Mouse (Mus musculus): ENCODE data around the gene Irs3.

Gene Irs3

GRCm38 (mm10) chr5:137645652-137646091 lies at the start of gene Irs3:
Gene Irs3, minus strand, starts transcription at chr5:137645714.
- DNase-seq (ENCODE audit: low spot score in 2 of 2) = peak in 1 of 2 experiments; percentile 65

- DNase-seq (ENCODE audit: low spot score in 2 of 2) = no peak
Measured at GRCm38 (mm10) chr5:137694796-137695195, 49.3 kb upstream of the Irs3 start.

GRCm38 (mm10) chr5:137691881-137692280 lies 46.4 kb upstream of the Irs3 start:
- DNase-seq (ENCODE audit: low spot score in 2 of 2) = no peak

- no peak for DNase-seq (ENCODE audit: low spot score in 2 of 2)
Measured at GRCm38 (mm10) chr5:137690531-137690930, 45.0 kb upstream of the Irs3 start.

- DNase-seq (ENCODE audit: low spot score in 2 of 2) = no peak
Measured at GRCm38 (mm10) chr5:137689974-137690373, 44.5 kb upstream of the Irs3 start.

GRCm38 (mm10) chr5:137686127-137686790 lies 40.7 kb upstream of the Irs3 start:
- DNase-seq (ENCODE audit: low spot score in 2 of 2) = peak; percentile 66 to 83

GRCm38 (mm10) chr5:137685653-137686052 lies 40.1 kb upstream of the Irs3 start:
- DNase-seq (ENCODE audit: low spot score in 2 of 2) = peak; percentile 36 to 47

GRCm38 (mm10) chr5:137684294-137685123 lies 39.0 kb upstream of the Irs3 start, which contains the start of gene Agfg2:
Gene Agfg2, minus strand, starts transcription at chr5:137684726.
- DNase-seq (ENCODE audit: low spot score in 2 of 2) = peak; percentile 92 to 99

GRCm38 (mm10) chr5:137683388-137684293 lies 38.1 kb upstream of the Irs3 start:
- DNase-seq (ENCODE audit: low spot score in 2 of 2) = peak; percentile 45 to 52

GRCm38 (mm10) chr5:137682526-137682925 lies 37.0 kb upstream of the Irs3 start:
- DNase-seq (ENCODE audit: low spot score in 2 of 2) = no peak

GRCm38 (mm10) chr5:137679726-137680125 lies 34.2 kb upstream of the Irs3 start:
- DNase-seq (ENCODE audit: low spot score in 2 of 2) = no peak

GRCm38 (mm10) chr5:137678736-137679135 lies 33.2 kb upstream of the Irs3 start:
- no peak for DNase-seq (ENCODE audit: low spot score in 2 of 2)

GRCm38 (mm10) chr5:137677859-137678258 lies 32.3 kb upstream of the Irs3 start:
- no peak for DNase-seq (ENCODE audit: low spot score in 2 of 2)

- no peak for DNase-seq (ENCODE audit: low spot score in 2 of 2)
Measured at GRCm38 (mm10) chr5:137674786-137675185, 29.3 kb upstream of the Irs3 start.

- no peak for DNase-seq (ENCODE audit: low spot score in 2 of 2)
Measured at GRCm38 (mm10) chr5:137673015-137673414, 27.5 kb upstream of the Irs3 start.

GRCm38 (mm10) chr5:137672361-137672760 lies 26.8 kb upstream of the Irs3 start:
- DNase-seq (ENCODE audit: low spot score in 2 of 2) = no peak

GRCm38 (mm10) chr5:137671443-137672240 lies 26.1 kb upstream of the Irs3 start:
- no peak for DNase-seq (ENCODE audit: low spot score in 2 of 2)

GRCm38 (mm10) chr5:137670240-137670639 lies 24.7 kb upstream of the Irs3 start:
- peak in 1 of 2 experiments; percentile 48 for DNase-seq (ENCODE audit: low spot score in 2 of 2)

GRCm38 (mm10) chr5:137668971-137669370 lies 23.5 kb upstream of the Irs3 start:
- no peak for DNase-seq (ENCODE audit: low spot score in 2 of 2)

- DNase-seq (ENCODE audit: low spot score in 2 of 2) = no peak
Measured at GRCm38 (mm10) chr5:137663057-137663456, 17.5 kb upstream of the Irs3 start.

Data from spleen, postnatal 10 days (tissue).